Mouse (Mus musculus) erythroblast, embryonic 14.5 days (primary cell): ENCODE results near the gene Casq1. TPM values are rescaled to one million over a fixed set of nuclear protein-coding genes. Genes with fewer than 3 reads are reported as not detected.

Experiments used
- H3K27me3 ChIP-seq: 2 replicates; pipeline ENCODE4 v1.6.1; 2012; ENCODE audit warnings: inconsistent platforms; ENCODE audit not compliant: control insufficient read depth
- H3K36me3 ChIP-seq: 2 replicates; pipeline ENCODE4 v1.6.1; 2012; ENCODE audit warnings: mild to moderate bottlenecking, inconsistent platforms; ENCODE audit not compliant: control insufficient read depth
- H3K4me1 ChIP-seq: 2 replicates; pipeline ENCODE4 v1.6.1; 2012; ENCODE audit warnings: inconsistent platforms; ENCODE audit not compliant: control insufficient read depth
- H3K4me3 ChIP-seq: replicated peaks from 2 replicates; pipeline ENCODE3; 2012; ENCODE audit warnings: moderate library complexity, mild to moderate bottlenecking, inconsistent platforms
- H3K9me3 ChIP-seq: 2 replicates; pipeline ENCODE4 v1.6.1; 2012; ENCODE audit warnings: low read length, inconsistent platforms, mixed read lengths; ENCODE audit not compliant: control insufficient read depth
- GATA1 ChIP-seq: IDR thresholded peaks from 2 replicates; pipeline ENCODE4 v1.6.1; 2012; ENCODE audit warnings: low read length, inconsistent platforms, mixed read lengths
- TAL1 ChIP-seq: IDR thresholded peaks from 3 replicates; pipeline ENCODE4 v1.6.1; 2012; ENCODE audit warnings: low read length, inconsistent platforms, mixed read lengths
- polyA plus RNA-seq: library from polyadenylated mRNA; stranded (reverse); fragments of >175 nt; gene quantifications from 2 replicates; pipeline ENCODE4 v1.2.3, GENCODE M21; 2012

Gene Casq1
- polyA plus RNA-seq, 1 experiment: not detected

GRCm38 (mm10) chr1:172201967-172202880 is 17.4 kb downstream of the Casq1 start:
- Histone ChIP-seq H3K9me3 (no peaks in the 10 kb centered on the region), H3K36me3 (peaks cover 51% of the 10 kb centered on the region), H3K27me3 (peaks cover 41% of the 10 kb centered on the region), H3K4me3 (no peak overlapping the region), H3K4me1 (peaks cover 8% of the 10 kb centered on the region)
- TF ChIP-seq GATA1 (no peak), TAL1 (no peak)

- TF ChIP-seq GATA1 (no peak), TAL1 (no peak)
- Histone ChIP-seq H3K27me3 (peaks cover 28% of the 10 kb centered on the region), H3K4me1 (peaks cover 3% of the 10 kb centered on the region), H3K36me3 (peaks cover 64% of the 10 kb centered on the region), H3K4me3 (no peak overlapping the region), H3K9me3 (no peaks in the 10 kb centered on the region)
Observed at GRCm38 (mm10) chr1:172200871-172201447, 18.7 kb downstream of the Casq1 start.

GRCm38 (mm10) chr1:172200161-172200560 is 19.5 kb downstream of the Casq1 start:
- no peak overlapping the region for H3K4me3 ChIP-seq
- H3K9me3 ChIP-seq: no peaks in the 10 kb centered on the region
- peaks cover 2% of the 10 kb centered on the region for H3K4me1 ChIP-seq
- no peak for TF ChIP-seq GATA1
- TF ChIP-seq TAL1: no peak
- peaks cover 20% of the 10 kb centered on the region for H3K27me3 ChIP-seq
- H3K36me3 ChIP-seq: peaks cover 72% of the 10 kb centered on the region

- Histone ChIP-seq H3K4me1 (peaks cover 2% of the 10 kb centered on the region), H3K36me3 (peaks cover 84% of the 10 kb centered on the region), H3K4me3 (no peak overlapping the region), H3K27me3 (peaks cover 8% of the 10 kb centered on the region), H3K9me3 (no peaks in the 10 kb centered on the region)
- TF ChIP-seq TAL1: no peak
- no peak for TF ChIP-seq GATA1
Observed at GRCm38 (mm10) chr1:172198996-172199395, 20.7 kb downstream of the Casq1 start.

- no peaks in the 10 kb centered on the region for H3K9me3 ChIP-seq
- peaks cover 2% of the 10 kb centered on the region for H3K27me3 ChIP-seq
- TF ChIP-seq GATA1: no peak
- TF ChIP-seq TAL1: no peak
- H3K4me1 ChIP-seq: no peaks in the 10 kb centered on the region; the same call in 1 of the 2 replicates
- H3K36me3 ChIP-seq: peaks cover 91% of the 10 kb centered on the region
- no peak overlapping the region for H3K4me3 ChIP-seq
Observed at GRCm38 (mm10) chr1:172198316-172198715, 21.4 kb downstream of the Casq1 start.

- Histone ChIP-seq H3K4me1 (no peaks in the 10 kb centered on the region; the same call in 1 of the 2 replicates), H3K4me3 (no peak overlapping the region), H3K9me3 (no peaks in the 10 kb centered on the region), H3K27me3 (no peaks in the 10 kb centered on the region), H3K36me3 (peaks cover 91% of the 10 kb centered on the region)
- TF ChIP-seq GATA1 (no peak), TAL1 (no peak)
Observed at GRCm38 (mm10) chr1:172197851-172198250, 21.8 kb downstream of the Casq1 start.

GRCm38 (mm10) chr1:172197146-172197545 is 22.5 kb downstream of the Casq1 start:
- no peaks in the 10 kb centered on the region; the same call in 1 of the 2 replicates for H3K4me1 ChIP-seq
- no peaks in the 10 kb centered on the region for H3K9me3 ChIP-seq
- no peak for TF ChIP-seq TAL1
- TF ChIP-seq GATA1: no peak
- H3K36me3 ChIP-seq: peaks cover 94% of the 10 kb centered on the region
- no peak overlapping the region for H3K4me3 ChIP-seq
- no peaks in the 10 kb centered on the region for H3K27me3 ChIP-seq

- Histone ChIP-seq H3K36me3 (peaks cover 94% of the 10 kb centered on the region), H3K9me3 (no peaks in the 10 kb centered on the region), H3K4me1 (no peaks in the 10 kb centered on the region), H3K4me3 (no peak overlapping the region), H3K27me3 (no peaks in the 10 kb centered on the region)
- TF ChIP-seq TAL1: no peak
- TF ChIP-seq GATA1: no peak
Observed at GRCm38 (mm10) chr1:172194435-172194834, 25.2 kb downstream of the Casq1 start.

- Histone ChIP-seq H3K4me1 (no peaks in the 10 kb centered on the region), H3K4me3 (no peak overlapping the region), H3K36me3 (peaks cover 96% of the 10 kb centered on the region), H3K9me3 (no peaks in the 10 kb centered on the region), H3K27me3 (no peaks in the 10 kb centered on the region)
- TF ChIP-seq GATA1 (no peak), TAL1 (no peak)
Observed at GRCm38 (mm10) chr1:172192217-172192616, 27.5 kb downstream of the Casq1 start.
